Mouse (Mus musculus): ENCODE results near the gene Psmb4. TPM values are rescaled to one million over a fixed set of nuclear protein-coding genes. Genes with fewer than 3 reads are reported as not detected.

The Psmb4 gene
- polyA plus RNA-seq, 1 experiment = 307 TPM

DNA sequence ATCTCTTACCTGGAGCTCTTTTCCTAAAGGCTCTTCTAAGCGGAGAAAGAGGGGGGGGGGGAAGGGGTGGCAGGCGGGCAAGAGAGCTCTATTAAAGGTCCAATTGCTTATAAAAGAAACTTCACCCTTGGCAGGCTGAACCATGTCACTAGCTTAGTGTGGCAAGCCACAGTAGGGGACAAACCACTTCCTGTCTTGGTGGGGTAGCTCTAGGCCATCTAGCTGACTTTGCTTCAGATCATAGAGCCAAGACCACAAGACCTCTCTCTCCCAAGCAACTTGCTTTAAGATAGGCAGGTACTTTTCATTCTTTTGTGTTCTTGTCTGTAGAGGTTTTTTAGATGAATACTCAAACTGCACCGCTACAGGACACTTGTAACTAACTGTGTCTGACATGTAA, 35.0 kb downstream of the Psmb4 start:
- peaks cover 5% of the 10 kb centered on the region; the same call in 1 of the 2 replicates for H3K36me3 ChIP-seq (ENCODE audit: control insufficient read depth, insufficient read depth, low read length)
- peaks cover 3% of the 10 kb centered on the region for H3K4me1 ChIP-seq (ENCODE audit: control insufficient read depth, insufficient read depth, low read length)
- no peak overlapping the region for H3K4me3 ChIP-seq (ENCODE audit: insufficient read depth, low read depth, low read length)
- no peak overlapping the region for H3K27ac ChIP-seq (ENCODE audit: insufficient read depth, low read depth, low read length)
- TF ChIP-seq CTCF (conservative IDR thresholded peaks at IDR 0.05; ENCODE audit: insufficient read depth, insufficient read length, low read depth, low read length) (no peak), POLR2A (IDR thresholded peaks at IDR 0.05; ENCODE audit: low read depth, low read length) (no peak)
- no peak for DNase-seq
- H3K27me3 ChIP-seq (replicated peaks; ENCODE audit: control insufficient read depth, insufficient read depth, low read length) = no peaks in the 10 kb centered on the region
- 46% methylated on average over 3 of the region's 3 CpGs for WGBS

GRCm38 (mm10) chr3:94849338-94849737, 37.4 kb downstream of the Psmb4 start:
- DNase-seq = peak; percentile 81
- Histone ChIP-seq H3K4me3 (ENCODE audit: insufficient read depth, low read depth, low read length) (no peak overlapping the region), H3K27me3 (replicated peaks; ENCODE audit: control insufficient read depth, insufficient read depth, low read length) (no peaks in the 10 kb centered on the region), H3K36me3 (ENCODE audit: control insufficient read depth, insufficient read depth, low read length) (peaks cover 3% of the 10 kb centered on the region; the same call in 1 of the 2 replicates), H3K4me1 (ENCODE audit: control insufficient read depth, insufficient read depth, low read length) (peaks cover 9% of the 10 kb centered on the region), H3K27ac (ENCODE audit: insufficient read depth, low read depth, low read length) (no peak overlapping the region)
- 9% methylated on average over 1 of the region's 1 CpGs for WGBS
- TF ChIP-seq CTCF (conservative IDR thresholded peaks at IDR 0.05; ENCODE audit: insufficient read depth, insufficient read length, low read depth, low read length) (0 out of 2 replicates have a peak, but pooled peaks have one; percentile 13), POLR2A (IDR thresholded peaks at IDR 0.05; ENCODE audit: low read depth, low read length) (no peak)

- no peaks in the 10 kb centered on the region for H3K36me3 ChIP-seq (ENCODE audit: control insufficient read depth, insufficient read depth, low read length)
- H3K27ac ChIP-seq (ENCODE audit: insufficient read depth, low read depth, low read length) = no peak overlapping the region
- no peaks in the 10 kb centered on the region for H3K27me3 ChIP-seq (replicated peaks; ENCODE audit: control insufficient read depth, insufficient read depth, low read length)
- no peak for TF ChIP-seq CTCF (conservative IDR thresholded peaks at IDR 0.05; ENCODE audit: insufficient read depth, insufficient read length, low read depth, low read length)
- H3K4me3 ChIP-seq (ENCODE audit: insufficient read depth, low read depth, low read length) = no peak overlapping the region
- DNase-seq = peak; percentile 76
- peaks cover 9% of the 10 kb centered on the region for H3K4me1 ChIP-seq (ENCODE audit: control insufficient read depth, insufficient read depth, low read length)
- 33% methylated on average over 2 of the region's 2 CpGs for WGBS
Observed at GRCm38 (mm10) chr3:94847382-94847781, 39.4 kb downstream of the Psmb4 start.

DNA sequence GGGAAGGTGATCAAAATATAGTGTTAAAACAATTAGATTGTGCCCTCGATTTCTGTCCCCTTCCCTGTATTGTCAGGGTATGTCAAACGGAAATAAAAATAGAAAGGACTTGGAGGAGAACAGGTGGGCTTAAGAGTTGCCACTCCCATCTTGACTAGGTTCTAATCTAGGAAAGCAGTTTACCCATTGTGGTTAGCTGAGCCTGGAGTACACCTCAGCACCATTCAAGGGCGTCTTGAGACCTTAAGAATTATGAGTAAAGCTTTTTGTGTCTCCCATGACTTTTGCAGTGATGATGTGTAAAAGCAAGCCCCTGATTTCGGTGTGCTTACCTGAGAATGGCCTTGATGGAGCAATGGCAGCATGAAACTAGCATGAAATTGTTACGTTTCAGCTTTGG, 47.7 kb downstream of the Psmb4 start:
- WGBS = 57% methylated on average over 5 of the region's 5 CpGs
- Histone ChIP-seq H3K4me3 (ENCODE audit: insufficient read depth, low read depth, low read length) (no peak overlapping the region), H3K27ac (ENCODE audit: insufficient read depth, low read depth, low read length) (peak overlapping the region; percentile 55), H3K36me3 (ENCODE audit: control insufficient read depth, insufficient read depth, low read length) (no peaks in the 10 kb centered on the region), H3K4me1 (ENCODE audit: control insufficient read depth, insufficient read depth, low read length) (peaks cover 19% of the 10 kb centered on the region; the same call in 1 of the 2 replicates), H3K27me3 (replicated peaks; ENCODE audit: control insufficient read depth, insufficient read depth, low read length) (no peaks in the 10 kb centered on the region)
- TF ChIP-seq POLR2A (IDR thresholded peaks at IDR 0.05; ENCODE audit: low read depth, low read length) (no peak), CTCF (conservative IDR thresholded peaks at IDR 0.05; ENCODE audit: insufficient read depth, insufficient read length, low read depth, low read length) (no peak)
- no peak for DNase-seq

GRCm38 (mm10) chr3:94838631-94839030, 48.1 kb downstream of the Psmb4 start:
- Histone ChIP-seq H3K27me3 (replicated peaks; ENCODE audit: control insufficient read depth, insufficient read depth, low read length) (no peaks in the 10 kb centered on the region), H3K27ac (ENCODE audit: insufficient read depth, low read depth, low read length) (peak overlapping the region; percentile 98), H3K4me1 (ENCODE audit: control insufficient read depth, insufficient read depth, low read length) (peaks cover 19% of the 10 kb centered on the region; the same call in 1 of the 2 replicates), H3K4me3 (ENCODE audit: insufficient read depth, low read depth, low read length) (peak overlapping the region; percentile 88), H3K36me3 (ENCODE audit: control insufficient read depth, insufficient read depth, low read length) (no peaks in the 10 kb centered on the region)
- no peak for DNase-seq
- TF ChIP-seq CTCF (conservative IDR thresholded peaks at IDR 0.05; ENCODE audit: insufficient read depth, insufficient read length, low read depth, low read length) (no peak), POLR2A (IDR thresholded peaks at IDR 0.05; ENCODE audit: low read depth, low read length) (no peak)
- 2% methylated on average over 9 of the region's 9 CpGs for WGBS

DNA sequence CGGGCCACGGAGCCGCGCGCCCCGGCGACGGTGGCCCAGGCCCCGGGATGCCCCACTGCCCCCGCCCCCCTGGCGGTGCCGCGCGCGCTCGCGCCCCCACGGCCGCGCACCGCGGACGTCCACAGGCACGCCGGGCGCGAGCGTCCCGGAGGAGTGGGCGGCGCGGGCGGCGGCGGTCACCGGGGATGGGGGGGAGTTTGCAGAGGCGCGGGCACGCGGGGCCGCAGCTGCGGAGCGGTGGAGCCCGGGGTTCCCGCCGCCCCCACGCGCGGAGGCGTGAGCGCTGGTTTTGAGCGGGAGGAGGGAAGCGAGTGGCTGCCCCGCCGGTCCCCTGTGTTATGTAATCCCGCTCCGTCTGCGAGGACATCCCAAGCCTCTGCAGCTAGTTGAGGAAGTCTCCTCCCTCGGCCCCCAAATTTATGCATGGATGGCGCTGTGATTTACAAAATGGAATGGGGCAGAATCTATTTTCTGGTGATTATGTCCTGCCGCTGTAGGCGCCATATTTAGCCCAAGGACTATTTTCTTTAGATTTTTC, 48.7 kb downstream of the Psmb4 start:
- H3K36me3 ChIP-seq (ENCODE audit: control insufficient read depth, insufficient read depth, low read length) = no peaks in the 10 kb centered on the region
- DNase-seq = peak; percentile 87
- H3K4me1 ChIP-seq (ENCODE audit: control insufficient read depth, insufficient read depth, low read length) = peaks cover 20% of the 10 kb centered on the region; the same call in 1 of the 2 replicates
- TF ChIP-seq POLR2A (IDR thresholded peaks at IDR 0.05; ENCODE audit: low read depth, low read length) (peak; percentile 13), CTCF (conservative IDR thresholded peaks at IDR 0.05; ENCODE audit: insufficient read depth, insufficient read length, low read depth, low read length) (no peak)
- WGBS = 3% methylated on average over 54 of the region's 62 CpGs
- H3K27ac ChIP-seq (ENCODE audit: insufficient read depth, low read depth, low read length) = peak overlapping the region; percentile 98
- H3K4me3 ChIP-seq (ENCODE audit: insufficient read depth, low read depth, low read length) = peak overlapping the region; percentile 88
- H3K27me3 ChIP-seq (replicated peaks; ENCODE audit: control insufficient read depth, insufficient read depth, low read length) = no peaks in the 10 kb centered on the region

- Histone ChIP-seq H3K27ac (ENCODE audit: insufficient read depth, low read depth, low read length) (peak within 1 kb of the TSS; percentile 98), H3K4me1 (ENCODE audit: control insufficient read depth, insufficient read depth, low read length) (peaks cover 22% of the 10 kb centered on the region; the same call in 1 of the 2 replicates), H3K4me3 (ENCODE audit: insufficient read depth, low read depth, low read length) (peak within 1 kb of the TSS; percentile 88), H3K36me3 (ENCODE audit: control insufficient read depth, insufficient read depth, low read length) (no peaks in the 10 kb centered on the region), H3K27me3 (replicated peaks; ENCODE audit: control insufficient read depth, insufficient read depth, low read length) (no peaks in the 10 kb centered on the region)
- 1% methylated on average over 56 of the region's 57 CpGs for WGBS
- TF ChIP-seq CTCF (conservative IDR thresholded peaks at IDR 0.05; ENCODE audit: insufficient read depth, insufficient read length, low read depth, low read length) = no peak
- TF ChIP-seq POLR2A (IDR thresholded peaks at IDR 0.05; ENCODE audit: low read depth, low read length) = peak; percentile 33
- DNase-seq = peak; percentile 99
Observed at GRCm38 (mm10) chr3:94837183-94837890, 49.4 kb downstream of the Psmb4 start, which contains the start of gene Pogz. Gene Pogz (plus strand): TSS chr3:94837567.
